In genomic region chr6:54992141-54992540, GRCm38 (mm10) we compare ENCODE assay signal across 8 mouse cellular contexts. TPM values are rescaled to one million over a fixed set of nuclear protein-coding genes. Genes with fewer than 3 reads are reported as not detected.
DNase-seq lines count a peak whose midpoint lies in the region; ATAC-seq and TF ChIP-seq lines count a peak whose summit lies in the region.

No protein-coding gene starts in this region.

- no peaks in the 10 kb centered on the region for H3K36me3 ChIP-seq in kidney, embryonic 15.5 days
- H3K36me3 ChIP-seq in hindbrain, postnatal 0 days (ENCODE audit: insufficient read depth, low read length) = no peaks in the 10 kb centered on the region
- no peaks in the 10 kb centered on the region for H3K36me3 ChIP-seq in myocyte (ENCODE audit: control insufficient read depth, insufficient read depth)

- TF ChIP-seq POLR2A in myocyte (IDR thresholded peaks at IDR 0.05; ENCODE audit: insufficient read length, low read depth) = no peak

- TF ChIP-seq CTCF in hindbrain, postnatal 0 days (IDR thresholded peaks at IDR 0.05; ENCODE audit: low read depth) = no peak

- peak overlapping the region; percentile 43 for H3K9ac ChIP-seq in kidney, embryonic 15.5 days
- H3K9ac ChIP-seq in hindbrain, postnatal 0 days (replicated peaks; ENCODE audit: low read length) = peak overlapping the region; percentile 43

- H3K27me3 ChIP-seq in kidney, embryonic 15.5 days = no peaks in the 10 kb centered on the region
- H3K27me3 ChIP-seq in hindbrain, postnatal 0 days (ENCODE audit: insufficient read depth, low read length) = no peaks in the 10 kb centered on the region
- no peaks in the 10 kb centered on the region for H3K27me3 ChIP-seq in myocyte (ENCODE audit: control insufficient read depth, insufficient read depth, insufficient read length)

- H3K4me3 ChIP-seq in kidney, embryonic 15.5 days (replicated peaks) = peak overlapping the region; percentile 55
- peak overlapping the region; percentile 55 for H3K4me3 ChIP-seq in hindbrain, postnatal 0 days (ENCODE audit: low read length)
- peak overlapping the region; percentile 24 for H3K4me3 ChIP-seq in myocyte

- no peak for DNase-seq in kidney, adult 18-20 months
- no peak for DNase-seq in hindbrain, postnatal 0 days (ENCODE audit: low spot score)
- DNase-seq in adrenal gland, adult 18-20 months (ENCODE audit: low spot score in 2 of 2) = no peak
- DNase-seq in left cerebral cortex, adult 11 months (ENCODE audit: low spot score) = no peak
- no peak for DNase-seq in lung, postnatal 36 days

- peak overlapping the region; percentile 96 for H3K4me2 ChIP-seq in kidney, embryonic 15.5 days
- H3K4me2 ChIP-seq in hindbrain, postnatal 0 days (ENCODE audit: low read depth, low read length) = peak overlapping the region; percentile 85
- peak overlapping the region; percentile 96 for H3K4me2 ChIP-seq in myocyte (ENCODE audit: low read depth)

- no peaks in the 10 kb centered on the region for H3K9me3 ChIP-seq in kidney, embryonic 15.5 days (replicated peaks)
- H3K9me3 ChIP-seq in hindbrain, postnatal 0 days (ENCODE audit: low read length) = no peaks in the 10 kb centered on the region

- no peak overlapping the region for H3ac ChIP-seq in myocyte (ENCODE audit: control insufficient read depth, insufficient read length)

- WGBS in kidney, embryonic 15.5 days = 4% methylated on average over 7 of the region's 7 CpGs
- WGBS in hindbrain, postnatal 0 days = 4% methylated on average over 7 of the region's 7 CpGs

- H3K4me1 ChIP-seq in kidney, embryonic 15.5 days = peaks cover 10% of the 10 kb centered on the region
- no peaks in the 10 kb centered on the region for H3K4me1 ChIP-seq in hindbrain, postnatal 0 days (ENCODE audit: insufficient read depth, low read length)

- peak overlapping the region; percentile 34; the same call in 1 of the 2 replicates for H3K27ac ChIP-seq in kidney, embryonic 15.5 days
- peak overlapping the region; percentile 54 for H3K27ac ChIP-seq in hindbrain, postnatal 0 days

- ATAC-seq in kidney, embryonic 15.5 days (replicated peaks; ENCODE audit: low FRiP score) = no peak
- ATAC-seq in common myeloid progenitor, adult 5-6 weeks (replicated peaks; ENCODE audit: low read depth, poor library complexity, severe bottlenecking) = 0 out of 2 replicates have a peak, but pooled peaks have one; percentile 5
- no peak for ATAC-seq in hindbrain, postnatal 0 days

- H3K79me2 ChIP-seq in myocyte (ENCODE audit: control insufficient read depth, insufficient read depth) = no peaks in the 10 kb centered on the region

TF ChIP-seq in myocyte, 11 proteins besides CTCF, POLR2A, EP300 and RAD21:
- no peak for TF ChIP-seq E2F4 (IDR thresholded peaks at IDR 0.05; ENCODE audit: insufficient read depth)
- no peak for TF ChIP-seq TCF12 (IDR thresholded peaks at IDR 0.05; ENCODE audit: insufficient read depth, poor library complexity, severe bottlenecking)
- TF ChIP-seq CEBPB (IDR thresholded peaks at IDR 0.05; ENCODE audit: insufficient read depth, poor library complexity, severe bottlenecking) = no peak
- no peak for TF ChIP-seq POLR2AphosphoS2 (IDR thresholded peaks at IDR 0.05; ENCODE audit: insufficient read length, low read depth)
- no peak for TF ChIP-seq MAX (IDR thresholded peaks at IDR 0.05; ENCODE audit: low read depth)
TF ChIP-seq in myocyte: peak in this region for 0.

RNA-seq across cellular contexts. Expression of gene Ggct, which starts 0.6 kb away (rescaled TPM):
- 8.8 and 9.0 TPM in 2 replicates for polyA plus RNA-seq in kidney, embryonic 15.5 days (2015; fragmentation: Nextera tagmentation; extraction: Ambion mirVana)
- 29.9 and 32.4 TPM in 2 replicates for total RNA-seq in common myeloid progenitor, adult 5-6 weeks (2017)
- total RNA-seq in hindbrain, postnatal 0 days (2014; rRNA removed) = 8.5 and 15.2 TPM in 2 replicates
- 23.0 and 23.2 TPM in 2 replicates for polyA plus RNA-seq in hindbrain, postnatal 0 days (2015; fragmentation: Nextera tagmentation; extraction: Ambion mirVana)
- 4.2 TPM for polyA plus RNA-seq in myocyte (2012; fragmentation: generic; extraction: Trizol)
- 1 to 10 TPM; 6.0 to 9.2 TPM for total RNA-seq in adrenal gland, adult 18-20 months (2021)

RNA-seq across cellular contexts. Expression of gene Nod1, which starts 19.7 kb away (rescaled TPM):
- polyA plus RNA-seq in kidney, embryonic 15.5 days (2015; fragmentation: Nextera tagmentation; extraction: Ambion mirVana) = 3.6 and 5.1 TPM in 2 replicates
- total RNA-seq in common myeloid progenitor, adult 5-6 weeks (2017) = 3.2 and 3.5 TPM in 2 replicates
- 3.5 and 4.8 TPM in 2 replicates for total RNA-seq in hindbrain, postnatal 0 days (2014; rRNA removed)
- polyA plus RNA-seq in hindbrain, postnatal 0 days (2015; fragmentation: Nextera tagmentation; extraction: Ambion mirVana) = 1.7 and 1.9 TPM in 2 replicates
- 1.5 TPM for polyA plus RNA-seq in myocyte (2012; fragmentation: generic; extraction: Trizol)
- 1 to 10 TPM; 9.0 to 9.4 TPM for total RNA-seq in adrenal gland, adult 18-20 months (2021)

RNA-seq across cellular contexts. Expression of gene Gars, which starts 45.7 kb away (rescaled TPM):
- polyA plus RNA-seq in kidney, embryonic 15.5 days (2015; fragmentation: Nextera tagmentation; extraction: Ambion mirVana) = 138 and 141 TPM in 2 replicates
- 116 and 130 TPM in 2 replicates for total RNA-seq in common myeloid progenitor, adult 5-6 weeks (2017)
- 111 and 114 TPM in 2 replicates for total RNA-seq in hindbrain, postnatal 0 days (2014; rRNA removed)
- 186 and 192 TPM in 2 replicates for polyA plus RNA-seq in hindbrain, postnatal 0 days (2015; fragmentation: Nextera tagmentation; extraction: Ambion mirVana)
- 459 TPM for polyA plus RNA-seq in myocyte (2012; fragmentation: generic; extraction: Trizol)
- 10 to 100 TPM; 72.0 to 86.6 TPM for total RNA-seq in adrenal gland, adult 18-20 months (2021)
